Mouse (Mus musculus) limb, embryonic 14.5 days (tissue): ENCODE data around the gene Usp47. TPM values are rescaled to one million over a fixed set of nuclear protein-coding genes. Genes with fewer than 3 reads are reported as not detected.
A peak's percentile ranks its signal among the peaks of the same experiment; 100 is the strongest.

ENCODE experiments used
- ATAC-seq: fragments of 200-750 bp; cut with Nextera tagmentation; 2 replicates; pipeline ENCODE4 v1.8.0; 2017; ENCODE audit warnings: low read depth, moderate number of reproducible peaks, moderate TSS enrichment; ENCODE audit not compliant: low FRiP score
- DNase-seq: peaks from one replicate; pipeline ENCODE4 v3.0.0-alpha.2; 2015; ENCODE audit warnings: low spot score
- H3K27ac ChIP-seq: fragments of 300-500 bp; sonication (generic); replicated peaks from 2 replicates; pipeline ENCODE4 v1.5.1; 2014; ENCODE audit warnings: low read depth, mild to moderate bottlenecking, low read length, moderate library complexity, mixed read lengths
- H3K27me3 ChIP-seq: fragments of 300-500 bp; sonication (generic); 2 replicates; pipeline ENCODE4 v1.6.1; 2014; ENCODE audit warnings: low read length, mixed read lengths; ENCODE audit not compliant: control insufficient read depth, insufficient read depth
- H3K36me3 ChIP-seq: fragments of 300-500 bp; sonication (generic); 2 replicates; pipeline ENCODE4 v1.6.1; 2014; ENCODE audit warnings: mild to moderate bottlenecking, low read length, moderate library complexity, mixed read lengths; ENCODE audit not compliant: control insufficient read depth, insufficient read depth
- H3K4me1 ChIP-seq: fragments of 300-500 bp; sonication (generic); 2 replicates; pipeline ENCODE4 v1.6.1; 2014; ENCODE audit warnings: antibody characterized with exemption, low read length, mixed read lengths; ENCODE audit not compliant: control insufficient read depth, insufficient read depth
- H3K4me2 ChIP-seq: fragments of 300-500 bp; sonication (generic); replicated peaks from 2 replicates; pipeline ENCODE4 v1.6.1; 2014; ENCODE audit warnings: low read depth, mild to moderate bottlenecking, low read length, moderate library complexity; ENCODE audit not compliant: severe bottlenecking
- H3K4me3 ChIP-seq: fragments of 300-500 bp; sonication (generic); replicated peaks from 2 replicates; pipeline ENCODE4 v1.5.1; 2014; ENCODE audit warnings: low read length
- H3K9ac ChIP-seq: fragments of 300-500 bp; sonication (generic); 2 replicates; pipeline ENCODE4 v1.6.1; 2014; ENCODE audit warnings: mild to moderate bottlenecking, low read depth, low read length, moderate library complexity; ENCODE audit not compliant: severe bottlenecking
- H3K9me3 ChIP-seq: fragments of 300-500 bp; sonication (generic); 2 replicates; pipeline ENCODE4 v1.6.1; 2016; ENCODE audit warnings: low read length; ENCODE audit not compliant: control insufficient read depth
- POLR2A ChIP-seq: fragments of 200-500 bp; IDR thresholded peaks from 2 replicates; pipeline ENCODE4 v1.8.0; 2012; ENCODE audit warnings: inconsistent platforms, mild to moderate bottlenecking, moderate library complexity, borderline replicate concordance; ENCODE audit not compliant: insufficient read depth, insufficient read length; ENCODE audit errors: extremely low read depth
- whole genome bisulfite sequencing: fragments of 180-500 bp; shearing (Covaris S2); extraction: QIAGEN DNeasy Blood & Tissue Kit; methylation state at CpG from one replicate; pipeline ENCODE4 v1.1.7; 2014; 5-methylcytosine and 5-hydroxymethylcytosine counted together
- polyA plus RNA-seq, 2 experiments: library from polyadenylated mRNA; depleted of rRNA in 1 of 2; stranded (reverse) in 1 of 2; unstranded in 1 of 2; fragments of >200 nt; fragmentation: Nextera tagmentation in 1 of 2; extraction: Ambion mirVana in 1 of 2; gene quantifications; 2 replicates each; pipeline versions ENCODE4 v1.2.1 to v1.2.3; 2012 to 2014

The Usp47 gene
- polyA plus RNA-seq, 2 experiments, result 51.9 to 81.2 TPM

DNA sequence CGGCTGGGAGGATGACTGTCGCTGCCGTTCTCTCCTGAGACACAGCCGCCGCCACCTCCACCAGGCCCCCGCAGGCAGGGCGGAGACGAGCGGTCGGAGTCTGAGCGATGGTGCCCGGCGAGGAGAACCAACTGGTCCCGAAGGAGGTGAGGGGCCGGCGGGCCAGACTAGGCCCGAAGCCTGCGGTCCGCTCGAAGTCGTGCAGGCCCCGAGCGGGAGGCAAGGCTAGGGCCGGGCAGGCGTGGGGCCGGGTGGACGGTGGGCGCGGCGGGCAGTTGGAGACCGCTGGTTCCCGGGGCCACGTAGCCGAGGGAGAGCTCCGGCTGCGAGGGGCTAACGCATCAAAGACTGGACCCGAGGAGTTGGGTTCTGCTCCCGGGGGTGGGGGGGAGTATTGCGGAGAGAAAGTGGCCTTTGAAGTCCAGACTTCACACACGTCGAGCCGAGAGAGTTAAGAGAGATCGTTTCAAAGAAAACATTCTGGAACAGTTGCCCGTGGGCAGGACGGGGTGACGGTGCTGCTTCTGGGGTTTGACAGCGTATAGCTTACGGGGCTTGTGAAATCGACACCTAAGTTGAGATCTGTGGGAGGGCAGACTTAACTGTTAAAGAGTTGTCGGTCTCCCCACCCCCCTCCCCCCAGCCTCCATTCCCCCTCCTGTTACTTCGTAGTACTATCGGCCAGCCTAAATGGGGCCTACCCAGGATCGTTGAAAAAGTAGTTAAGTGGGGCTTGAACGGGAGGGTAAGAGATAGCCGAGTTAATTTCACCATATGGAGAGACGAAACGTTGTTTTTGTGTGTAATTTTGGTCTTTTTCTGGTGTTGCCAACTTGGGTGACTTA is 519 bp downstream of the Usp47 start:
- Histone ChIP-seq H3K36me3 (peaks cover 8% of the 10 kb centered on the region; the same call in 1 of the 2 replicates), H3K9me3 (no peaks in the 10 kb centered on the region), H3K4me1 (peaks cover 25% of the 10 kb centered on the region), H3K9ac (peak overlapping the region; percentile 99), H3K4me3 (peak overlapping the region; percentile 97), H3K27me3 (no peaks in the 10 kb centered on the region), H3K4me2 (peak overlapping the region; percentile 62), H3K27ac (peak overlapping the region; percentile 99)
- DNase-seq, result peak; percentile 42
- no peak; the same call in 1 of the 2 replicates for TF ChIP-seq POLR2A
- peak; percentile 67 for ATAC-seq
- WGBS, result under 1% methylated on average over 58 of the region's 58 CpGs

- Histone ChIP-seq H3K4me2 (peak overlapping the region; percentile 62), H3K9me3 (no peaks in the 10 kb centered on the region), H3K36me3 (peaks cover 8% of the 10 kb centered on the region; the same call in 1 of the 2 replicates), H3K27ac (peak overlapping the region; percentile 99; the same call in 1 of the 2 replicates), H3K27me3 (no peaks in the 10 kb centered on the region), H3K4me1 (peaks cover 25% of the 10 kb centered on the region), H3K9ac (peak overlapping the region; percentile 99), H3K4me3 (peak overlapping the region; percentile 97)
- WGBS, result 19% methylated on average over 7 of the region's 7 CpGs
- no peak for TF ChIP-seq POLR2A
- DNase-seq (peak; percentile 3), ATAC-seq (no peak)
These were observed 1.1 kb downstream of the Usp47 start for GRCm38 (mm10) chr7:112024446-112024730.

- peaks cover 25% of the 10 kb centered on the region for H3K4me1 ChIP-seq
- H3K9ac ChIP-seq, result peak overlapping the region; percentile 99
- no peak overlapping the region for H3K27ac ChIP-seq
- H3K4me2 ChIP-seq, result peak overlapping the region; percentile 62
- 5% methylated on average over 5 of the region's 5 CpGs for WGBS
- peak overlapping the region; percentile 97 for H3K4me3 ChIP-seq
- no peak for TF ChIP-seq POLR2A
- H3K27me3 ChIP-seq, result no peaks in the 10 kb centered on the region
- H3K9me3 ChIP-seq, result no peaks in the 10 kb centered on the region
- no peak for DNase-seq
- ATAC-seq, result no peak
- H3K36me3 ChIP-seq, result peaks cover 8% of the 10 kb centered on the region; the same call in 1 of the 2 replicates
These were observed 1.6 kb downstream of the Usp47 start for GRCm38 (mm10) chr7:112024856-112025255.

DNA sequence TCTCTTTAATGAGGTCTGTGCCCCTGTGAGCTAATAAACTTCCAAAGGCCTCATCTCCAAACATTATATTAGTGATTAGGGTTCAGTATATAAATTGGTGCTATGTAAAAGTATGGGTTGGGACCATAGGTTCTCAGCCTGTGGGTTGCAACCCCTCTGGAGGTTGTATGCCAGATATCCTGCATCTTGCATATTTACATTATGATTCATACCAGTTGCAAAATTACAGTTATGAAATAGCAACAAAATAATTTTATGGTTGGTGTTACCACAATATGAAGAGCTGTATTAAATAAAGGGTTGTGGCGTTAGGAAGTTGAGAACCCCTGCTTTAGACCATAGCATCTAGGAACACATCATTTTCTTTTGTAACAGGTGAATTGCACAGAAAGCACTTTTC is 7.3 kb downstream of the Usp47 start:
- 100% methylated on average over 1 of the region's 1 CpGs for WGBS
- H3K4me2 ChIP-seq, result no peak overlapping the region

GRCm38 (mm10) chr7:112035804-112036203 is 12.5 kb downstream of the Usp47 start:
- ATAC-seq (peak; percentile 63; the same call in 1 of the 2 replicates), DNase-seq (no peak)
- Histone ChIP-seq H3K36me3 (no peaks in the 10 kb centered on the region), H3K27ac (no peak overlapping the region), H3K4me1 (peaks cover 3% of the 10 kb centered on the region; the same call in 1 of the 2 replicates), H3K9me3 (no peaks in the 10 kb centered on the region), H3K9ac (no peak overlapping the region), H3K4me3 (no peak overlapping the region), H3K4me2 (no peak overlapping the region), H3K27me3 (no peaks in the 10 kb centered on the region)
- TF ChIP-seq POLR2A, result no peak
- WGBS, result 18% methylated on average over 2 of the region's 2 CpGs

More for the DNA sequence above, 7.3 kb downstream of the Usp47 start:
- ATAC-seq (no peak), DNase-seq (no peak)
- Histone ChIP-seq H3K27me3 (no peaks in the 10 kb centered on the region), H3K9ac (no peak overlapping the region), H3K27ac (no peak overlapping the region), H3K4me1 (peaks cover 16% of the 10 kb centered on the region), H3K36me3 (peaks cover 8% of the 10 kb centered on the region; the same call in 1 of the 2 replicates), H3K9me3 (no peaks in the 10 kb centered on the region), H3K4me3 (no peak overlapping the region)
- TF ChIP-seq POLR2A, result no peak
